Mouse (Mus musculus) E14TG2a.4 (cell line): ENCODE results near the gene Rnf186.

Experiments
- H3K27me3 ChIP-seq: 2 replicates; pipeline ENCODE4 v1.6.1; 2014; ENCODE audit warnings: low read length, control low read depth; ENCODE audit not compliant: insufficient read depth
- H3K36me3 ChIP-seq: 2 replicates; pipeline ENCODE4 v1.6.1; 2014; ENCODE audit warnings: low read length, control low read depth; ENCODE audit not compliant: insufficient read depth
- H3K4me1 ChIP-seq: replicated peaks from 2 replicates; pipeline ENCODE4 v1.6.1; 2014; ENCODE audit warnings: low read depth, low read length, control low read depth
- H3K4me3 ChIP-seq: replicated peaks from 2 replicates; pipeline ENCODE4 v1.5.1; 2014; ENCODE audit warnings: mild to moderate bottlenecking, low read length
- H3K9me3 ChIP-seq: 2 replicates; pipeline ENCODE4 v1.6.1; 2014; ENCODE audit warnings: low read length, control low read depth
- CTCF ChIP-seq: conservative IDR thresholded peaks from 2 replicates; pipeline ENCODE4 v1.5.1; 2014; ENCODE audit warnings: low read length
- NANOG ChIP-seq: IDR thresholded peaks from 2 replicates; pipeline ENCODE4 v1.6.1; 2014; ENCODE audit warnings: borderline replicate concordance, low read length, mixed read lengths
- POU5F1 ChIP-seq: IDR thresholded peaks from 2 replicates; pipeline ENCODE4 v1.6.1; 2014; ENCODE audit warnings: low read length, borderline replicate concordance

Gene Rnf186

DNA sequence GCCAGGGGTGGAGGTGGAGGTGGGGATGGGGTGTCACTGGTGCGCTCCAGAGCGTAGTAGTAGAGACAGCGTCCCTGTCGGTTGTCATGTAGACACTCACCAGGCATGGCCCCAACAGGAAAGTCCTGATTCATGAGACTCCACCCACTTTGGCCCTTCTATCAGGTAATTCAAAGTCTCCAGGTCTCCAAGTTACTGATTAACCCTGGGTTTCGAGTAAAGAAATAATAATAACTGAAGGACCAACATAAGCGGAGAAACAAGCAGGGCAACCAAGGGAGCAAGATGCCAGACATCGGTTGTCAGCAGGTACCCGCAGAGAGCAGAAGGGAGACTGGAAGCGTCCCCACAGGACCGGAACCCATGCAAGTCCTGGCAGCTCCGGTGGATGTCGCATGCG lies at the start of gene Rnf186:
TSS of gene Rnf186 (plus strand) at position 247 of the 400 bp plus-strand sequence.
- no peak for TF ChIP-seq NANOG
- no peak for TF ChIP-seq POU5F1
- no peak for TF ChIP-seq CTCF
- peaks cover 32% of the 10 kb centered on the region for H3K4me1 ChIP-seq
- no peaks in the 10 kb centered on the region for H3K36me3 ChIP-seq
- no peaks in the 10 kb centered on the region for H3K9me3 ChIP-seq
- H3K27me3 ChIP-seq = peaks cover 36% of the 10 kb centered on the region
- peak within 1 kb of the TSS; percentile 65 for H3K4me3 ChIP-seq

DNA sequence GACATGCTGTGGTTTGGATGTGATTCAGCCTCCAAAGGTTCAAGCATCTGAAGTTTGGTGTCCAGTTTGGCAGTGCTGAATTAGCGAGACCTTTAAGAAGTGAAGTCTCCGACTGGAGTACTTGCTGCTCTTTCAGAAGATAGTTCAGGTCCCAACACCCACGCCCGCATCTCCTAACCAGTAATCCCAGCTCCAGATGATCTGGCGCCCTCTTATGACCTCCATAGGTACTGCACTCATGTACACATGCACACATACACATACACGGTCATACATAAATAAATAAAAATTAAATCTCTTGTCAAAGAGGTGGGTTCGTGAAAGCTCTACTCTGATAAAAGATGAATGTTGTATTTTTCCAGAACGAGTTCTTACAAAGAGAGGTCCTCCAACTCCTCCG lies 49.6 kb upstream of the Rnf186 start:
- H3K27me3 ChIP-seq = peaks cover 13% of the 10 kb centered on the region
- TF ChIP-seq CTCF (peak; percentile 94), NANOG (no peak), POU5F1 (no peak)
- no peaks in the 10 kb centered on the region for H3K36me3 ChIP-seq
- no peak overlapping the region for H3K4me3 ChIP-seq
- H3K4me1 ChIP-seq = peaks cover 33% of the 10 kb centered on the region
- H3K9me3 ChIP-seq = peaks cover 2% of the 10 kb centered on the region; the same call in 1 of the 2 replicates

DNA sequence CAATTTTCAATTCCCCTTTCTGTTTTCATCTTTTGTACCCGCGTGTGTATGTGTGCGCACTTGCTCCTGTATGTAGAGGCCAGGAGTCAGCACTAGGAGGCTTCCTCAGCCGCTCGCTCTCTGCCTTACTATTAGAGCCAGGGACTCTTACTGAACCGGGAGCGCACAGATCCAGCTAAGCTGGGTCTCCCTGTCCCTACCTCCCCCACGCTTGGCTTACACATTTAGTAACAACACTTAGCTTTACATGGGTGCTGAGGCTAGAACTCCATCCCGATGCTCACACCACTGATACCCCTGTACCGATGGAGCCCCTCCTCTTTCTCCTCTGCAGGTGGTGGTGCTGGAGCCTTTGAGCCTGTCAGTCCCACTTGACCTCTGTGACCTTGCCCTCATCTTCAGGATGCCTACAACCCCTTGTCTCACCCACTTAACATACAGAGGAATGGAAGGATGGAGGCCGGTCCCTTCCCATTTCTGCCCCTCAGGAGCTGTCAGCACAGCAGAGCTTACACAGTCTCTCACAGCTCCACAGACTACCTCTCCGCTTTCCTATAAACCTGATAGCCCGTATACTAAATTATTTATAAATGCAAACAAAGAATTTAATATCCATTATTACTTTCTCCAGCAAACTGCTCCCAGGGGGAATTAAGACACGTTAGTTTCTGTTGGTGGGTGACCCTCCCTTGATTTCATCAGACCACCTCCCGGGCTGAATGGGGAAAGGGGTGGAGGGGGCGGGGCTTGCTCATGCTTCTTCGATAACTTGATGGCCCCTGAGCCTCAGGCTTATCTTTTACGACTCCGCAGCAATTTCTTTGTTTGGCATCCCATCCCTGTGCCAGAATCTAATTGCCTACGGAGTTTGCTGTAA lies 45.4 kb upstream of the Rnf186 start:
- Histone ChIP-seq H3K4me1 (peaks cover 23% of the 10 kb centered on the region), H3K4me3 (peak overlapping the region; percentile 70), H3K27me3 (peaks cover 8% of the 10 kb centered on the region; the same call in 1 of the 2 replicates), H3K9me3 (peaks cover 2% of the 10 kb centered on the region; the same call in 1 of the 2 replicates), H3K36me3 (no peaks in the 10 kb centered on the region)
- no peak for TF ChIP-seq CTCF
- TF ChIP-seq POU5F1 = no peak
- TF ChIP-seq NANOG = no peak

GRCm38 (mm10) chr4:138922131-138922459 lies 44.8 kb upstream of the Rnf186 start:
- TF ChIP-seq CTCF (peak; percentile 99), POU5F1 (no peak)
- H3K4me3 ChIP-seq = peak overlapping the region; percentile 70

GRCm38 (mm10) chr4:138925561-138925960 lies 41.4 kb upstream of the Rnf186 start:
- H3K27me3 ChIP-seq = peaks cover 23% of the 10 kb centered on the region

More at GRCm38 (mm10) chr4:138922131-138922459, 44.8 kb upstream of the Rnf186 start:
- H3K36me3 ChIP-seq = no peaks in the 10 kb centered on the region
- H3K9me3 ChIP-seq = no peaks in the 10 kb centered on the region
- peaks cover 10% of the 10 kb centered on the region for H3K27me3 ChIP-seq
- peaks cover 23% of the 10 kb centered on the region for H3K4me1 ChIP-seq

GRCm38 (mm10) chr4:138933862-138934261 lies 33.0 kb upstream of the Rnf186 start:
- Histone ChIP-seq H3K4me1 (peaks cover 10% of the 10 kb centered on the region; the same call in 1 of the 2 replicates), H3K27me3 (no peaks in the 10 kb centered on the region), H3K9me3 (no peaks in the 10 kb centered on the region), H3K36me3 (no peaks in the 10 kb centered on the region), H3K4me3 (no peak overlapping the region)
- TF ChIP-seq NANOG (no peak), CTCF (no peak), POU5F1 (no peak)

More at GRCm38 (mm10) chr4:138925561-138925960, 41.4 kb upstream of the Rnf186 start:
- Histone ChIP-seq H3K9me3 (no peaks in the 10 kb centered on the region), H3K4me3 (no peak overlapping the region), H3K36me3 (no peaks in the 10 kb centered on the region), H3K4me1 (peaks cover 20% of the 10 kb centered on the region)
- TF ChIP-seq POU5F1 (no peak), NANOG (no peak), CTCF (no peak)

GRCm38 (mm10) chr4:138934456-138935145 lies 32.3 kb upstream of the Rnf186 start:
- Histone ChIP-seq H3K9me3 (no peaks in the 10 kb centered on the region), H3K36me3 (no peaks in the 10 kb centered on the region), H3K27me3 (peaks cover 5% of the 10 kb centered on the region; the same call in 1 of the 2 replicates), H3K4me1 (peaks cover 12% of the 10 kb centered on the region; the same call in 1 of the 2 replicates), H3K4me3 (no peak overlapping the region)
- TF ChIP-seq POU5F1 = no peak
- no peak for TF ChIP-seq CTCF
- TF ChIP-seq NANOG = no peak
